Mouse (Mus musculus) midbrain, embryonic 14.5 days (tissue): ENCODE data around the gene Vsig8. TPM values are rescaled to one million over a fixed set of nuclear protein-coding genes. Genes with fewer than 3 reads are reported as not detected.

Experiments used
- ATAC-seq: fragments of 200-750 bp; cut with Nextera tagmentation; 2 replicates; pipeline ENCODE4 v1.8.0; 2017; ENCODE audit warnings: moderate number of reproducible peaks, moderate library complexity; ENCODE audit not compliant: low FRiP score, low TSS enrichment
- DNase-seq: peaks from one replicate; pipeline ENCODE4 v3.0.0-alpha.2; 2015
- H3K27ac ChIP-seq: fragments of 300-500 bp; sonication (generic); replicated peaks from 2 replicates; pipeline ENCODE4 v1.5.1; 2014; ENCODE audit warnings: mild to moderate bottlenecking, low read depth, low read length, moderate library complexity
- H3K27me3 ChIP-seq: fragments of 300-500 bp; sonication (generic); 2 replicates; pipeline ENCODE4 v1.6.1; 2014; ENCODE audit warnings: low read length, control low read depth, mixed read lengths; ENCODE audit not compliant: control insufficient read depth, insufficient read depth
- H3K36me3 ChIP-seq: fragments of 300-500 bp; sonication (generic); 2 replicates; pipeline ENCODE4 v1.6.1; 2014; ENCODE audit warnings: low read length, control low read depth; ENCODE audit not compliant: control insufficient read depth, insufficient read depth
- H3K4me1 ChIP-seq: fragments of 300-500 bp; sonication (generic); 2 replicates; pipeline ENCODE4 v1.6.1; 2014; ENCODE audit warnings: mild to moderate bottlenecking, antibody characterized with exemption, low read length, control low read depth; ENCODE audit not compliant: control insufficient read depth, insufficient read depth
- H3K4me2 ChIP-seq: fragments of 300-500 bp; sonication (generic); 2 replicates; pipeline ENCODE4 v1.6.1; 2014; ENCODE audit warnings: mild to moderate bottlenecking, low read length, moderate library complexity
- H3K4me3 ChIP-seq: fragments of 300-500 bp; sonication (generic); replicated peaks from 2 replicates; pipeline ENCODE4 v1.5.1; 2014; ENCODE audit warnings: low read depth, low read length
- H3K9ac ChIP-seq: fragments of 300-500 bp; sonication (generic); replicated peaks from 2 replicates; pipeline ENCODE4 v1.6.1; 2014; ENCODE audit warnings: mild to moderate bottlenecking, low read length, moderate library complexity
- H3K9me3 ChIP-seq: fragments of 300-500 bp; sonication (generic); 2 replicates; pipeline ENCODE4 v1.6.1; 2016; ENCODE audit warnings: low read length, control low read depth, mixed read lengths; ENCODE audit not compliant: control insufficient read depth
- WGBS: fragments of 180-500 bp; shearing (Covaris S2); extraction: QIAGEN DNeasy Blood & Tissue Kit; methylation state at CpG from one replicate; pipeline ENCODE4 v1.1.7; 2014; 5-methylcytosine and 5-hydroxymethylcytosine counted together
- polyA plus RNA-seq: library from polyadenylated mRNA; unstranded; fragments of >200 nt; fragmentation: Nextera tagmentation; extraction: Ambion mirVana; gene quantifications from 2 replicates; pipeline ENCODE4 v1.2.1, GENCODE M21; 2014

Vsig8 gene
- polyA plus RNA-seq, 1 experiment from 2014 or later = 0.22 TPM

DNA sequence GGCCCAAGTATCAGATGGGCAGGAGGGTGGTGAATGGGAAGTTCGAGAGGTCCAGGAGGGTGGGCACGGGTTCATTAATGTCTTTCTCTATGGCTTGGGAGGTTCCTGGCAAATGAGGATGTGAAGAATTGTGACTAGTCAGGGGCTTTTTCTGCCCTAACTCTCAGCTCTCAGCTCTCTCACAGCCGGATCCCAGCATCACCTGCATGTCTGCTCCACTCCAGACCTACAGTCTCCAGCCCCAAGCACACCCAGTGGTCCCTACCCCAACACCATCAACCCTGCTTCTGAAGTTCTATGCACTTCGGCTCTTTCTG lies 41.6 kb upstream of the Vsig8 start:
- WGBS = 81% methylated on average over 4 of the region's 4 CpGs
- Histone ChIP-seq H3K36me3 (no peaks in the 10 kb centered on the region), H3K4me2 (no peak overlapping the region), H3K9me3 (no peaks in the 10 kb centered on the region), H3K27ac (no peak overlapping the region), H3K9ac (no peak overlapping the region), H3K4me1 (no peaks in the 10 kb centered on the region), H3K27me3 (no peaks in the 10 kb centered on the region), H3K4me3 (no peak overlapping the region)
- no peak for ATAC-seq
- DNase-seq = no peak

DNA sequence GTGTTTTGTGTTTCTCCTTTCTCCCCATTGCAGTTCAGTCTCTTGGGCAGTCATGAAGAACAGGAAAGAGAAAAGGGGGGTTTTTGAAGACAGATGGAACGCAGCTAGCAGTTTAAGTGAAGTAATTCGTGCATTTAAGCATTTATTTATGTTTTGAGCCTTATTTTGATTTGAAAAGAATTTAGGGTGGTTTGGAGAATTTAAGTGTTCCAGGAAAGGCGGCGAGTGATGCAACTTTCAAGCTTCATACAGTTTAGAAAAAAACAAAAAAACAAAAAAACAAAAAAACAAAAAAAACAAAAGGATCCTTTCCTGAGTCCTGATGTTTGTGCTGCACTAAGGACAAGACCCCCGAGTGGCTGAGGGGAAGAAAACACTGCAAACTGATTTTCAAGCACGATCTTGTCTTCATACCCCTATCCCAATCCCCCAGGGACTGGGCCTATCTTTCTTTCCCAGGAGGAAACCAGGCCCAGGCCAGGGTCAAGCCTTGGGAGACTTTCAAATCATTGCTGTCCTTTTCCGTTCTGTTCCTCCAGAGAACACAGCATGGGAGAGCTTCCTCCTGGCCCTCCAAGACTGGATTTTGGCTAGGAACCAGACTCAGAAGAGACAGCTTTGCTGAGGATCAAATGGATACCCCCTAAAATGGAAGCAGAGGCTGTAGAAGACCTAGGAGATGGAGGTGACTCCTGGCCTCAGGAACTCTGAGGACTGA lies 41.0 kb upstream of the Vsig8 start:
- no peaks in the 10 kb centered on the region for H3K9me3 ChIP-seq
- 84% methylated on average over 7 of the region's 7 CpGs for WGBS
- DNase-seq (no peak), ATAC-seq (no peak)
- H3K9ac ChIP-seq = no peak overlapping the region
- H3K4me1 ChIP-seq = no peaks in the 10 kb centered on the region
- H3K27me3 ChIP-seq = no peaks in the 10 kb centered on the region
- no peak overlapping the region for H3K4me3 ChIP-seq
- no peak overlapping the region for H3K27ac ChIP-seq
- H3K4me2 ChIP-seq = no peak overlapping the region
- no peaks in the 10 kb centered on the region for H3K36me3 ChIP-seq

DNA sequence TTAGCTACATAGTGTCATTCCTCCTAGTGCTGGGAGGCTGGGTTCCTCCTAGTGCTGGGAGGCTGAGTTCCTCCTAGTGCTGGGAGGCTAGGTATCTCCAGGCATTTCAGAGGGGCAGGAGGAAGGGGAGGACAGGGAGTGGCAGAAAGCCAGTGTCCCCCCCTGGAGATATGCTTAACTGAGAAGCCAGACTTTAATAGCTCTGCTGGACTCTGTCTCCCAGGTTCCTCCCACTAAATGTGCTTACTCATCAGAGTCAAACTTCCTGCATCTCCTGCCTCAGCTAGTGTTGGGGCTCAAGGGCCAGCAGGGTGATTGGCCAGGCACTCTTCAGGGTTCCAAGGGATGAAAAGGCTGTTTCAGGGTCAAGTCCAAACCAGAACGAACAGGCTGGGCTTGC lies 40.3 kb upstream of the Vsig8 start:
- no peak overlapping the region for H3K4me3 ChIP-seq
- H3K4me1 ChIP-seq = peaks cover 3% of the 10 kb centered on the region; the same call in 1 of the 2 replicates
- ATAC-seq (no peak), DNase-seq (no peak)
- H3K36me3 ChIP-seq = no peaks in the 10 kb centered on the region
- no peak overlapping the region for H3K4me2 ChIP-seq
- no peaks in the 10 kb centered on the region for H3K27me3 ChIP-seq
- no peak overlapping the region for H3K27ac ChIP-seq
- H3K9me3 ChIP-seq = no peaks in the 10 kb centered on the region
- no peak overlapping the region for H3K9ac ChIP-seq
- 74% methylated on average over 1 of the region's 1 CpGs for WGBS

DNA sequence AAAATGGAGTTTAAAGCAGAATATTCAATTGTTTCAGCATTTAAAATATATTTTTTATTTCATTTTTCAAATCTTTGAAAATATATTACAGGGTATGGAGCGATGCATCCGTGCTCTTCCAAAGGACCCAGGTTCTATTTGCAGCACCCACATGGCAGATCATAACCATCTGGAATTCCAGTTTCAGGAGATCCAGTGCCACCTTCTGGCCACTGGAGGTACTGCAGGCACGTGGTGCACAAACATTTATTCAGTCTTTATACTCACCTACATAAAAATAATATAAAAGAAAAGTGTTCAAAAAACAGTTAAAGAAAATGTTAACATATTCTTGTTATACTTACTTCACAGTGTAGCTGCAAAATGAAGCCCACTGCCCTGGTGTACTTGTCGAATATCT lies 37.7 kb upstream of the Vsig8 start:
- H3K9ac ChIP-seq = no peak overlapping the region
- DNase-seq (no peak), ATAC-seq (no peak)
- H3K4me1 ChIP-seq = peaks cover 13% of the 10 kb centered on the region
- no peak overlapping the region for H3K4me3 ChIP-seq
- no peak overlapping the region for H3K4me2 ChIP-seq
- WGBS = 77% methylated on average over 4 of the region's 4 CpGs
- no peaks in the 10 kb centered on the region for H3K9me3 ChIP-seq
- no peak overlapping the region for H3K27ac ChIP-seq
- no peaks in the 10 kb centered on the region for H3K27me3 ChIP-seq
- no peaks in the 10 kb centered on the region for H3K36me3 ChIP-seq

DNA sequence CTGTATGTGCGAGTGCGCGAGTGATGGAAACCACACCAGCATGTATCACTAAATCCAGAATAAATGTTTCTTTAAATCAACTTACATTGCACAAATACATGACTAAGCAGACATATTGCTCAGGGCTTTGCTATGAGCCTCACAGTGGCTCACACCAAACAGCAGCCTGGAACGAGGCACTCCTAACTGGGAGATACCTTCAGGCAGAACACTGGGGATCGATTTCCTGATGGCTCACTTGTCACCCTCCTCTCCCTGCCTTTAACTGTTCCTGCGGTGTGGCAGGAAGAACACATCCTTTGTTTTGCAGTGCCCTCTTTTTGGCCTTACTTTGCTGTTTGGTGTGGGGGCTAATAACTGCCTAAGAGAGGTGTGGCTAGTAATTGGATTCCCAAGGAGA lies 36.1 kb upstream of the Vsig8 start:
- Histone ChIP-seq H3K27me3 (no peaks in the 10 kb centered on the region), H3K27ac (no peak overlapping the region), H3K4me3 (no peak overlapping the region), H3K36me3 (no peaks in the 10 kb centered on the region), H3K4me2 (no peak overlapping the region), H3K9me3 (no peaks in the 10 kb centered on the region), H3K4me1 (peaks cover 13% of the 10 kb centered on the region), H3K9ac (no peak overlapping the region)
- WGBS = 71% methylated on average over 6 of the region's 6 CpGs
- DNase-seq (no peak), ATAC-seq (no peak)

DNA sequence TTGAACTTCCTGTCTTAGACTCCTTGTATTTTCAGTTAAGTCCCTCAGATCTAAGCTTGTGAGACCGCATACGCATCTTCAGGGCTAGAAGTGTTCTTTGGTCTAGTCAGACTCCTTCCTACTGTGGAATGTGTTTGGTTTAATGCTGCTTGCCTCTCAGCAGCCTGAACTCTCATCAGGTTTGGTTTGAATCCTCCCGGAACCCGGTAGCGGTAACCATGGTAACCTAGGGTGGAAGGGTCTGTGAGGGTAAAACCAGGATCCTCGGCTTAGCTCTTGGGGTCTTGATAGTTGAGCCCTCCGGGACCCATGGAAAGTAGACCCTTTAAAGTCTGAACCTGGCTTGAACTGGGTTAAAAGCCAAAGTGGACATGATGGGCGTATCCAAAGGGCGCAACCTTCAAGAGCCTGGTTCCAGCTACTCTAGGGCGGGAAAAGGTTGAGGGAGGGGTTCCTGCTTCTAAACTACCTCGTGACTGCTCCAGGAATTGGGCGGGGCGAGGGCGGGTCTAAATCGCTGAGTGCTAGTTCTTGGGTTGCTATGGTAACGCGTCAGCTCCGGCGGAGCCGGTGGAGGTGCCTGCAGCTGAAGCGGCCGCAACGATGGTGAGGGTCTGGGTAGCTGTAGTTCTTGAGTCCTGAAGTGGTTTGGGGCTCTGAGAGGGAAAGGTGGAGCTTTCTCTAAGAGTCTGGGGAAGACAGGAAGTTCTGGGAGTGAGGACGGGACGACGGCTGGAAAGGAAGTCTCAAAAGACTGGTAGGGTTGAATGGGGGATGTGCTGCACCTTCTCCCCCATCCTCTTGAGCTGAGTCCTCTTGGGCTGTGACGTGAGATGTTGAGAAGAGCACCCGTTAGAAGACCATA lies 34.9 kb upstream of the Vsig8 start, which contains the start of gene Cfap45:
Cfap45 (plus strand) TSS at position 226 of the 865 bp plus-strand sequence.
- 3% methylated on average over 28 of the region's 28 CpGs for WGBS
- Histone ChIP-seq H3K27me3 (no peaks in the 10 kb centered on the region), H3K4me3 (peak within 1 kb of the TSS; percentile 28), H3K36me3 (no peaks in the 10 kb centered on the region), H3K9ac (no peak within 1 kb of the TSS), H3K9me3 (no peaks in the 10 kb centered on the region), H3K27ac (no peak within 1 kb of the TSS), H3K4me1 (peaks cover 16% of the 10 kb centered on the region), H3K4me2 (peak within 1 kb of the TSS; percentile 64)
- ATAC-seq (peak; percentile 90), DNase-seq (peak; percentile 95)

DNA sequence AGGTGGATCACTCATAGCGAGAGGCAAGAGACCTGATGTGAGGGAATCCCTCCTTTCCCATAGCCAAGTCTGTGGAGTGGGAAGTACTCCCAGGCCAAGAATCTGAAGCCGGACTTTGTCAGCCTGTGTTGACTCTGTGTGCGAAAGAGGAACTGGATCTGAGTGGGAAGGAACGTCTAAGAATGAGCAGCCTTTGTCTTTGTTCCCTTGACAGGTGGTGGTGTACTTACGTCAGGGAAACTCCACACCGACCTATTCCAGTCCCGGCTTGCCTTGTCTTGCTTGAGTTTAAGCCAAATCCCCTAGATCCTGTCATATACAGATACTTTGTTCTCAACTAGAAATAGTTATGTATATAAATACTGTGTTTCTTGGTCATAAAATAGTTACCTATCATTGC lies 33.2 kb upstream of the Vsig8 start:
- WGBS = 69% methylated on average over 7 of the region's 7 CpGs
- H3K4me1 ChIP-seq = peaks cover 16% of the 10 kb centered on the region
- H3K4me3 ChIP-seq = no peak overlapping the region
- no peak overlapping the region for H3K27ac ChIP-seq
- H3K4me2 ChIP-seq = no peak overlapping the region
- H3K27me3 ChIP-seq = no peaks in the 10 kb centered on the region
- no peaks in the 10 kb centered on the region for H3K36me3 ChIP-seq
- H3K9me3 ChIP-seq = no peaks in the 10 kb centered on the region
- no peak for ATAC-seq
- no peak overlapping the region for H3K9ac ChIP-seq
- no peak for DNase-seq

DNA sequence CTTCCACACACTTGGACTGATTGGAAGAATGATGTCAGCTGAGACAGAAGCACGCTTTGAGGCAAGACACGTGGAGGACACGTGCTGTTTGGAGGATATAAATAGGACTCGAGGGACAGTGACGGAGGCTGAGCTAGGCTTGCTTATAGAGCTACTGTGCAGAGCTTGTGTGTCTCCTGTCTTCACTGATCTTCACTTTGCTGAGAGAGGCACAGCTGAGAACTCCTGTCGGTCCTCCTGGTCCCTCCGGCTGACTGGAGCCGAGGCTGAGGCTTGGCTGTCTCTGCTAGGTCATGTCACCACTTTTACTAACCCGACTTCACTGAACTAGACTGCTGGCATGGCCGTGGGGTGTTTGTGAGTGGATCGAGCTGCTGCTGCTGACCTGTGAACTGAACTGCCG lies 32.0 kb upstream of the Vsig8 start:
- Histone ChIP-seq H3K27ac (no peak overlapping the region), H3K9ac (no peak overlapping the region), H3K36me3 (no peaks in the 10 kb centered on the region), H3K27me3 (no peaks in the 10 kb centered on the region), H3K9me3 (no peaks in the 10 kb centered on the region), H3K4me1 (peaks cover 16% of the 10 kb centered on the region), H3K4me2 (no peak overlapping the region), H3K4me3 (no peak overlapping the region)
- 73% methylated on average over 12 of the region's 12 CpGs for WGBS
- DNase-seq = no peak
- no peak for ATAC-seq
